Mouse (Mus musculus) kidney, postnatal 25 days (tissue): ENCODE data around the gene Dgkh.
A peak's percentile ranks its signal among the peaks of the same experiment; 100 is the strongest.

Experiments used
- DNase-seq, 2 experiments: peaks; one replicate each; pipeline ENCODE4 v3.0.0; 2021; ENCODE audit warnings: mixed read lengths in 2 of 2

The Dgkh gene

DNA sequence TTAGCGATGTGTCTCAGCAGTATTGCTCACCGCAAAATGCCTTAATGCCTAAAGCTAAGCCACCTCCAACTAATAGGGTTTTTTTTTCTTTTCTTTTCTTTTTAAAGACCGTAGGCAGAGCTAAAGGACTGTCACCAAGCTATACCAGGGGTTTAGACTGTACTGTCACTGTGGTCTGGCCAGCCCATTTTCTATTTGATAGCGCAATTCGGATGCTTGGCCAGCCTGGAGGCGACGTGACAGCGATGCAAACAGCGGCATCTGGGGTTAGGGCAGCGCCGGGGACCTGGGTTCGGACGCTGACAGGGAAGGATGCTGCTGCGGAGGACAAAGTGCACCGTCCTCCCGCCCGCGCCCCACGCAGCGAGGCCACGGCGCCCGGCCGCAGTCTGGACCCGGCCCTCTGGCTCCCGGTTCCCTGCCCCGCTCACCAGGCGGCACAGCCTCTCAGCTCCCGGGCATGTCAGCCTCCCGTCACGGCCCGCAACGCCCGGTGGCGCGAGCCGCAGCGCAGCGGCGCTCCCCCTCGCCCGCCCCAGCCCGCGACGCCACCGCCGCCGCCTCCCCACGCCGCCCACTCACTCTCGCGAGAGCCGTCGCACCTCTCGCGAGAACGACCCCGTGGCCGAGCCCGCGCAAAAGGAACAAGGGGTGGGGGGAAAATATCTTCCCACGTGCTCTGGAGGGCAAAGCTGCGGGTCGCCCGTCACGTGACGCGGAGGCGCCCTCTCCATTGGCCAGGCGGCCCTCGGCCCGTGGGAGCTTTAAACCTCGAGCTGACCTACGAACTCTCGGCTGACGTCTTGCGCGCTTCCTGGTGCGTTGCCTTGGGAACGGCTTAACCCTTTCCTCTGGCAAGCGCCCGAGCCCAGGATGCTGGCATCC lies 196.1 kb downstream of the Dgkh start, which contains the start of gene Akap11:
Gene Akap11 (minus strand): TSS at position 528 of the 885 bp plus-strand sequence.
- DNase-seq: peak; percentile 96 to 99

DNA sequence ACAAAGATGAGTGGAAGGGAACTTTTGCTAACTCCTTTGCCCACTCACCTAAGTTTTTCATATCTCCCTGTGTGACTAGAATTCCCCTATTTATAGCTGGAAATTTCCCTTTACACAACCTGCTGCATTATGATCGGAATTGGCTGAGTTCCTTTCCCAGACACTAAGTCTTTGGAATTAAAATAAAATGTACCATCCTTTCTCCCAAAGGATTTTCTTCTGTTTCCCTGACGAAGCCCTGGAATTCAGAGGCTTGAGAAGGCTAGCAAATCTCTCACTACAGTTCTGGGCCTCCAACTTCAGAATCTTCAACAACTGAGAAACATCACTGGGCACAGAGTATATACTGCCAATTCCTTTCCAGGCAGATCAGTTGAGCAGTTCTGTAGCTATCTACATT lies 197.2 kb downstream of the Dgkh start:
- DNase-seq: no peak

DNA sequence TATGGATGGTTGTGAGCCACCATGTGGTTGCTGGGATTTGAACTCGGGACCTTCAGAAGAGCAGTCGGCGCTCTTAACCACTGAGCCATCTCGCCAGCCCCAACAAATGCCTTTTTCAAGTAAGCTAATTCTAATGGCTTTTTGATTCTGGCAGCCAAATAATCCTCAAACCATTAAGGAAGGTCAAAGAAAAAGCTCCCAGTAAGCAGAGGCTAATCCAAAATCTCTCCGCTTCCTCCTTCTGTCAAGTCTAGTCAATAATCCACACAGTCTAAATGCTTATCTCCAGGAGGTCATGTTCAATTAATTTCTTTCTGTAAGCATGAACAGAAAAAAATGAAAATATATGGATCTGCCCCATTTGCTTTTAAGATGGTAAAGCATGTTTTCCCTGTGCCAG lies 197.9 kb downstream of the Dgkh start:
- no peak for DNase-seq

DNA sequence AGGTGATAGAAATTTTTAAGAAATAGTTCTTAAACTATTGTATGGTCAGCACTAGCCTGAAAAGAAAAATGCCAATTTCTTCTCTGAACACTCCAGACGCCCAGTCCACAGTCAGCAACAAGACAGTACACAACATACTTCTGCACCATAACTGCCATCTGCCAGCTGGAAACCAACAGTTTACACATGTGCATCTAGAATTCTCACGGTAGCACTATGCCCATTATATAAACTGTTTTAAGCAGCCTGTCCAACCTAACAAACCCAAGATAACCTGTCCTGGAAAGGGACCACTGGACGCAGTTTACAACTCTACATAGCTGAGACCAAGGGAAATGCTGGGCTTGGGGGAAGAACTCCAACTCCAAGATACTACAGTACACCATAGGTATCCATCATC lies 198.9 kb downstream of the Dgkh start:
- no peak for DNase-seq

DNA sequence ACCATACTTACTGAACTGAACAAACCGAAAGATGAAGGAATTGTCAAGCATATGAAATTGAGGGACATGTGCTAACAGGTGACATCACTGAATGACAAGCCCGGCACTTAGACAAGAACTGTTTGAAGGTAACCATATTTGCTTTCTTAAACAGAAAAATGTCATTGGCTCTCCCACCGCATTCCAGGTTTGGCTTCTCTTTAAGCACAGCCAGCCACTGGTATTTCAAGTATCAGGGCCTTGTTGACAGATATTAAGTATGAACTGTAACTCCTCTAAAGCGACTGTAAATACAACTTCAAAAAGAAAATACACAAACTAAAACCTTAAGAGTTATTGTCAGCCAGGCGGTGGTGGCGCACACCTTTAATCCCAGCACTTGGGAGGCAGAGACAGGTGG lies 200.2 kb downstream of the Dgkh start:
- no peak for DNase-seq

DNA sequence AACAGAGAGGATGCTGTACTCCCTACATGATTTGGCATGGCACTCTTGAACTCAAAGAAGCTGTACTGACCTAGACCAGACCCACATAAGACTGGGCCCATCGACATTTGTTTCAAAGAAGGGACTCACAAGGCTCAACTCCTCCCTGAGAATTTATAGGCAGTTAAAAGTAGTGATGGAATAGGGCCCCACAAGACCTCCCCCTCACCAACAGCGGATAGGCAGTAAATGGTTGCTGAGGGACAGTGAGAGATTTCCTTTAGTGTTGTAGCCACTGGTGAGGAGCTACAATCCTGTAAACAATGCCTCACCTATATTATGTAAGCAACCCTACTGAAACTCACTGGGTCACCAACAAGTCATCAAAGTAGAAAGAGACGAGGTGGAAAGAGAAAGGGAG lies 202.3 kb downstream of the Dgkh start:
- no peak for DNase-seq

DNA sequence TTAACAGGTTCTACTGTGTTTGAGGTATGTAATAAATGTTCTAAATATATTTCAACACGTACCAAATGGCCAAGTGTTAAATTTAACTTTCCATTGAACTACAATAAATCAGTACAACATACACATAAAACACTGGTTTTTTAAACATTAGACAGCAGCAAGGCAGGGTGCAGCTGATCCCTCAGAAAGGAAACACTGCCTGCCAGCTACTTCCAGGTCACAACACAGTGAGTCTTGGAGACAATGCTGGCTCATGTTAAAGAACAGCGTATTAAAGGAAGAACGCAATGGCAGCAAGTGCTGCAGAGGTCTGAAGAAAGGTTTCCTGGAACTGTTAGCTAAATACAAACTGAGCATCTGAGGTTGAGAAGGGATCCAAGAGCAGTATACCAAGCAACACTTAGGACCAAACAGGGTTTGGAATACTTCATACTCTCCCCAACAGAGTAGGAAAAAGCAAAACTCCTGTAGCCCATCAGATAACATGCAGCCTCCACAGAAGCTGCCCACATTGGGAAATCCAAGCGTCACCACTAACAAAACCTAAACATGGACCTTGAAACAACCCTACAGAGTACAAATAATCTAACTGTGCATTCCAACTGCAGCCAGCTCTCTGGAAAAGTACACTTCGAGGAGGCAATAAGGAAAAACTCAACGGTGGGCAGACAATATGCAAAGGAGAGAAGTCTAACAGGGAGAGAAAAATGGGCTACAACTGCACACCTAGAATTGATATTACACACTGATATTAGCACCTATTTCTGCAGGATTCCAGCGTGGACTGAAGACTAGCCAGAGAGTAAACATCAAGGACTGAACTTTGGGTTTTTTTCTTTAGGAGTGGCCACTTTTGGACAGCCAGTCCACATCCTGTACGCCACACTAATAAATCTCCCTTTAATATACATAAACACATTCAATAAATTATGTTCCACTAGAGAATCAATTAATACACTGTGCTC lies 203.8 kb downstream of the Dgkh start:
- peak in 1 of 2 experiments; percentile 48 for DNase-seq

DNA sequence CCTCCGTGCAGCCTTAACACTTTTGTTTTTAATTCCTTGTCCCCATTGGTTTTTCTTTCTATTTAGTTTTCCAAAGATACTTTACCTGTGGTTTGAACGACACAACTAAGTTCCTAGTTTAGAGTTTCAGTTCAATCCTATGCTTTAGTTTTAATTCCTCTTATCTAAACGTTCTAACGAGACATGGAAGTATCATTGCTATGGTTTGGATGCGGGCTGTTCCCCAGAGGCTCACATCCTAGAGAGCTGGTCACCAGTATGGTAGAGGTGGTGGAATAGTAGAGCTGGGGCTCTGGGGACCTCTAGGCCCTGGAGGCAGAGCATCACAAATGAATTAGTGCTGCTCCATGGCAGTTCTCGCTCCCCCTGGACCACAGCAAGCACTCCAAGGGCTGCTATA lies 205.7 kb downstream of the Dgkh start:
- DNase-seq: no peak

DNA sequence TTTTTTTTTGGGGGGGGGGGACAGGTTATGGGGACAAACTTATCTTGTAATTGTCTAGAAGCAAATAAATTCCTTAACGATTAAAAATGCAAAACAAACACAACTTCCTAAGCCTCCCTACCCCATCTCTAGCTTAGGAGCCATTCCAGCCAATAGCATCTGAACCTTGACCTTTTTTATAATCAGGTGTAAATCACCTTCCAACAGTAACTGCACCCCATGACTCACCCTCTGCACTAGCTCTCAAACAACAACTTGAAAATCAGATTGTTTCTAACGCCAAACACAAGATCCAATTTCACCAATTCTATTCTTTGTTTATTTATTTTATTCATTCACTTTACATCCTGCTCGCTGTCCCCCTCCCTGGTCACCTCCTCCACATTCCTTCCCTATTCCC lies 206.1 kb downstream of the Dgkh start:
- no peak for DNase-seq

DNA sequence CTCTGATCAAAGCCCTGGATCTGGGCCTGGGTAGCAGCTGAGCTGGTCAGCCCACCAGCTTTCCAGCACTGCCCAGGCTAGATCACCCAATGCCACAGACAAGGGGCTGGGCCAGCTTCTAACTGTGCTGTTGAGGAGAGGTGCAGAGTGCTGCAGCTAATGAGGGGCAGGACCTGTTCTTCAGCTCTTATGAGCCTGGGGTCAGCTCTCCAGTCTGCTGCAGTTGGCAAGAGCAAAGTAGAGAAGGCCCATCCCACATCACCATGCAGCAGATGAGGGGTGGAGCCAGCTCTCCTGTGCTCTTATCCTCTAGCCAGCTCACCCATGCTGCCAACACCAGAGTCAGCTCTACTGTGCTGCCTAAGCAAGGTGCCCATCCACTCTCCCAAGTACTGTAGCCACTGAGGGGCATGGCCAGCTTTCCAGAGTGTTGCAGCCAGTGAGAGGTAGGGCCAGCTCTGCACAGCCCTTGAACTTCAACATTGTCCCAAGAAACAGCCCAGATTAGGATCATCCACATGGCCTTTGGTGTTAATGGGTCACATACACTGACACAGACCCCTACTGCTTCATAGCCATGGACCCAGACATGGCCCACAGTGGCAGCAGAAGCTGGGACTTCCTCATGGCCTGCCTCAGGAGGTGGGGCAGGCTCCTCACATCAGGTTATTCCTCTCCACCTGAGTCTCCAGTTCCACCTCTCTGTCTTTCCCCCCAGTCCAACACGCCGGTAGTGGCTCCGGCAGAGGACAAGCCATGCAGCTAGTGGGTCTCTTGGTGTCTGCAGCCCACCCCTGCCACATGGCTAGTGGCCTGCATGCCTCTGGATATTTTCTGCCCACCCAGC lies 206.7 kb downstream of the Dgkh start:
- DNase-seq: peak; percentile 21 to 53

DNA sequence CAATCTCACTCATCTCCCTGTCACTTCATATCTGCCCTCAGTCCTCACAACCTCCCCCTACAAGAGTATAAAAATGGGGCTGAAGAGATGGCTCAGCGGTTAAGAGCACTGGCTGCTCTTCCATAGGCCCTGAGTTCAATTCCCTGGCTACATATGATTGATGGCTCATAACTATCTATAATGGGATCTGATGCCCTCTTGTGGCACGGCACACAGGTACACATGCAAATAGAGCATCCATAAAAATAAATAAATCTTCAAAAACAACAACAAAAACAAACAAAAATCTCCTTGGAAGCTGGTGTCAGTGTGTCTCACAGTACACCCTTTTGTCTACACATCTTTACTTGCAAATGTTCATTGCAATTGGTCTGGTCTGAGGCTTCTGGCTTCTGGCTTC lies 207.5 kb downstream of the Dgkh start:
- no peak for DNase-seq

DNA sequence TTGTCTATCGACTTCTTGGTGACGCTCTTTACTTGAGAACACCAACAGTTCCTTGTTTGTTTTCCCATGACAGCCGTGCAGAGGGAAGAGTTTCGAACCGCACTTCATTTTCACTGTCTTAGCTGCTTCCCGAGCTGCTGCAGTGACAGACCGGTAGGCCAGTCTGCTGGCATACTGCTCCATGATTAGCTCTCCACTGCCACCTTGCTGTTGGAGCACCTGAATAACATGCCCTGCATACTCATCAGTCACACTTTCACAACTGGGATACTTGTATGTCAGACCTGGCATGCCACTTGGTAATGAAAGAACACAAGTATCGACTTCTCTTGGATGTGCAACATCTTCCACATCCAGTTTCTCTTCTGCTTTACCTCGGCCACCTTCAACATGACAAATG lies 221.9 kb downstream of the Dgkh start:
- peak; percentile 25 to 33 for DNase-seq

DNA sequence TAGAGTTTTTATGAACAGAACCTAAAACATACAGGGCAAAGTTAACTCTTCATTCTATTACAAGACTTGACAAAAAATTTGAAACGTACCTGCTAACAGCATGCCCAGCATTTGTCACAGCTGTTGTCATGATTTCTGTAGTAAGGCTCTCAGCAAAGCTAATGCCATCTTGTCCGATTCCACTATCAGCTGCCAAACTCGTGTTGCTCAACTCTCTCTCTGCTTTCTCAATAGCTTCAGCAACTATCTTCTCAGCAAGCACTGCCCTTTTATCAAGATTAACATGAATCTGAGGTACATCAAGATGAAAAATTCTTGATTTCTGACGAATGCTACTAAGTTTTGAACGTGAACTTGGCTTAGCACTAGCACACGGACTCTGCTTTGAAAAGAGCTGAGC lies 222.8 kb downstream of the Dgkh start:
- DNase-seq: no peak
